Mouse (Mus musculus) embryonic fibroblast, embryonic 13.5 days (primary cell): ENCODE results near the gene H2-Q10. TPM values are rescaled to one million over a fixed set of nuclear protein-coding genes. Genes with fewer than 3 reads are reported as not detected.
"Not testable (repeated sequence)": the region's sequence is repeated elsewhere in the genome, so short reads cannot be mapped to it uniquely, and the experiment has no call there.

ENCODE experiments used
- H3K27ac ChIP-seq: 2 replicates; pipeline ENCODE4 v1.5.1; 2012; ENCODE audit warnings: low read length, control low read depth, inconsistent platforms; ENCODE audit not compliant: insufficient read depth
- H3K4me1 ChIP-seq: 2 replicates; pipeline ENCODE4 v1.6.1; 2011; ENCODE audit warnings: low read length; ENCODE audit not compliant: control insufficient read depth, insufficient read depth
- H3K4me3 ChIP-seq: 2 replicates; pipeline ENCODE4 v1.5.1; 2011; ENCODE audit warnings: mild to moderate bottlenecking, control low read depth, low read length; ENCODE audit not compliant: insufficient read depth
- CTCF ChIP-seq: IDR thresholded peaks from 2 replicates; pipeline ENCODE4 v1.5.1; 2011; ENCODE audit warnings: mild to moderate bottlenecking, control low read depth, low read length, moderate library complexity, borderline replicate concordance; ENCODE audit not compliant: insufficient read depth
- POLR2A ChIP-seq: IDR thresholded peaks from 2 replicates; pipeline ENCODE4 v1.6.1; 2011; ENCODE audit warnings: low read depth, mild to moderate bottlenecking, control low read depth, low read length, moderate library complexity
- polyA plus RNA-seq: library from polyadenylated mRNA; stranded (reverse); fragments of >200 nt; gene quantifications from 2 replicates; pipeline ENCODE4 v1.2.4, GENCODE M21; 2011; ENCODE audit warnings: low read depth; ENCODE audit not compliant: missing spikeins, insufficient read length

The H2-Q10 gene
- polyA plus RNA-seq, 1 experiment: not detected

- 0 out of 2 replicates have a peak within 1 kb of the TSS, but pooled peaks have one; percentile 6 for H3K4me3 ChIP-seq
- H3K4me1 ChIP-seq, H3K27ac ChIP-seq: not testable (repeated sequence)
Measured at GRCm38 (mm10) chr17:35438885-35439284, 31.0 kb upstream of the H2-Q10 start, which contains the start of gene H2-Q7. H2-Q7 (plus strand) TSS chr17:35439155.

DNA sequence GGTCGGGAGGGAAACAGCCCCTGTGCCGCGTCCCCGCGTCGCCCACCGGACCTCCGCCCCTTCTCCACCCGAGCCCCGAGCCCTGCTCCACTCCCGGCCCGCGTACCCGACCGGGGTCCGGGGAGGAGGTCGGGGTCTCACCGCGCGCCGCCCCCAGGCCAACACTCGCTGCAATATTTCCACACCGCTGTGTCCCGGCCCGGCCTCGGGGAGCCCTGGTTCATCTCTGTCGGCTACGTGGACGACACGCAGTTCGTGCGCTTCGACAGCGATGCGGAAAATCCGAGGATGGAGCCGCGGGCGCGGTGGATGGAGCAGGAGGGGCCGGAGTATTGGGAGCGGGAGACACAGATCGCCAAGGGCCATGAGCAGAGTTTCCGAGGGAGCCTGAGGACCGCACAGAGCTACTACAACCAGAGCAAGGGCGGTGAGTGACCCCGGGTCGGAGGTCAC, 30.6 kb upstream of the H2-Q10 start:
- 0 out of 2 replicates have a peak overlapping the region, but pooled peaks have one; percentile 6 for H3K4me3 ChIP-seq
- H3K4me1 ChIP-seq, H3K27ac ChIP-seq: not testable (repeated sequence)

- H3K4me1 ChIP-seq, H3K4me3 ChIP-seq, H3K27ac ChIP-seq: not testable (repeated sequence)
Measured at GRCm38 (mm10) chr17:35439925-35440645, 29.8 kb upstream of the H2-Q10 start.

GRCm38 (mm10) chr17:35442376-35442775, 27.5 kb upstream of the H2-Q10 start:
- not testable (repeated sequence) for H3K4me1 ChIP-seq, H3K27ac ChIP-seq, H3K4me3 ChIP-seq

DNA sequence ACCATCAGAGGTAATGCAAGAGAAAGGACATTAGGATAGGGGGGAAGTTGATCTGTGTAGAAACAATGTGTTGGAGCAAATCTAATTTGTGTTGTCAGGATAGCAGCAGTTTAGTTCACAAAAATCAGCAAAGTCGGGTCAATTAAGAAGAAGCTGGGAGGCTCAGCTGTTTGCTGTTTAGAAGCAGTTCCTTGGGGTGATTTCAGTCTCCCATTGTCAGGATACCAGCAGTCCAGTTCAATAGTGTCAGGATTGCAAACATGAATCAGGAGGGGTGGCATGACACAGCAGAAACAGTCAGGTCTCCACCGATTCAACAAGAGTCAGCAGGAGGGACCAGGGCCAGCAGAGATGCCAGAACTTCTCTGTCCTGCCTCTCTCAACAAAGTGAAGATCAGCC, 25.4 kb upstream of the H2-Q10 start:
- H3K4me1 ChIP-seq, H3K4me3 ChIP-seq, H3K27ac ChIP-seq: not testable (repeated sequence)

- H3K27ac ChIP-seq, H3K4me3 ChIP-seq, H3K4me1 ChIP-seq: not testable (repeated sequence)
Measured at GRCm38 (mm10) chr17:35458247-35458646, 11.6 kb upstream of the H2-Q10 start.

DNA sequence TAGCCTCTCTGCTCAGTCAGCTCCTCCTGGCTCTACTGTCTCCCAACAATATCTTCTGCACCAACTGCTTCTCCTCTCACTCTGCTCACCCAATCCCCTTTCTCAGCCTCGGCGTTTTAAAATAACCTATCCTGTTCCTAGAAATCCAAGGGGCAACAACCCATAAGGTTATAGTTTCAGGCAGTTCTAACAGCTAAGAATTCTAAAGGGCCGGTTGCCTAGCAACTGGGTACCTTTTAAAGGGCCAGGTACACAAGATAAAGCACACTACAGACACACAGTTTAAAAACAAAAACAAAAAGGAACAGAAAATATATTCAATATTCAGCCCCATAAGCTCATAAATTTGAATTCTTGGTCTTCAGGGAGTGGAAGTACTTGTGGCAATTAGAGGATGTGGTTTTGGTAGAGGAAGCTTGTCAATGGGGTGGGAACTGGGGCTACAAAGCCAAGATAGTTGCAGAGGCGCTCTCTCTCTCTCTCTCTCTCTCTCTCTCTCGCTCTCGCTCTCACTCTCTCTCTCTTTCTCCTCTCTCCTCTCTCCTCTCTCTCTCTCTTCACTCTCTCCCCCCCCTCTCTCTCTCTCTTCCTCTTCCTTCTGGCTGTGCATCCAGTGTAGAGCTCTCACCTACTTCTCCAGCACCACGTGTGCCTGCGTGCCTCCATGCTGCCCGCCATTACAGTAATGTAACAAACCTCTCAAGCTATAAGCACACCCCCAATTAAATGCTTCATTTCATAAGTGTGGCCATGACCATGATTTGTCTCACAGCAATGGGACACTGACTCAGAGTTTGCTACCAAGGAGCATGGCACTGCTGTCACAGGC, 9.2 kb upstream of the H2-Q10 start:
- H3K4me3 ChIP-seq, H3K27ac ChIP-seq, H3K4me1 ChIP-seq: not testable (repeated sequence)

GRCm38 (mm10) chr17:35465651-35466050, 4.2 kb upstream of the H2-Q10 start:
- not testable (repeated sequence) for H3K4me1 ChIP-seq, H3K4me3 ChIP-seq, H3K27ac ChIP-seq

DNA sequence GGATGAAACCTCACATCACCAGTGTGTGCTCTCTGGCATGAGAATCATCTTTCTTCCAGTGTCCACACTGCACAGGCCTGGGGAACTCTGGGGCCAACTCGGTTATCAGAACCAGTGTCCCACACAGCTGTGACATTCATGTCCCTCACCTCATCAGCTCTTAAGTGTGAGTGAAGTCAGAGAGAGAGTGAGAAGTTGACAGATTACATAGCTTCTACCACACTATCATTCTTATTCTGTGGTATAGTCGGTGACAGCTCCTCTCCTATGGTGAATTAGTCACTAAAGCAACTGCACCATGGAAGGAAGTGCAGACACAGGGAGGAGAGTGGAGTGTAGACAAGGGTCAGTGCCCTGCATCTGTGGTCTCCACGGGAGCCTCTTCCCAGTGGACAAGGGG, 953 bp upstream of the H2-Q10 start:
- H3K4me1 ChIP-seq, H3K27ac ChIP-seq, H3K4me3 ChIP-seq: not testable (repeated sequence)

- Histone ChIP-seq H3K4me3 (no peak overlapping the region), H3K4me1 (no peaks in the 10 kb centered on the region), H3K27ac (no peak overlapping the region)
- no peak for TF ChIP-seq POLR2A
- TF ChIP-seq CTCF: peak; percentile 77
Measured at GRCm38 (mm10) chr17:35484066-35484465, 14.2 kb downstream of the H2-Q10 start.

DNA sequence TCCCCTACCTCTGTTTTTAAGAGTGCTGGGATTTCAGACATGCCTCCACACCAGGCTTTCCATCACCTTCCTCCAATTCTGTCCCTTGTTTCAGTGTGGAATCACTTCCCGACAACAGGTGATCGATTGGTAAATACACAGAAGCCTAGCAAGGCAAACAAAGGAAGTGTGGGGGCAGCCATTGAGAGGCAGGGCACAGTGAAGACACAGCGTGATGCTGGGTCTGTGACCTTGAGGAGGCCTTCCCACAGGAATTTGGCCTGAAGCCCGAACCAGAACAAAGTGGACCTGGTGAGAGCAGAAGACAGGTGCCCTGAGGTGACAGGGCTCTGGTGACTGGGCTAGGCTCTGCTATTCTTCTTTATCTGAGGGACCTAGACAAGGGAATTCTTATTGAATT, 15.8 kb downstream of the H2-Q10 start:
- no peak overlapping the region for H3K4me3 ChIP-seq
- H3K27ac ChIP-seq: no peak overlapping the region
- no peaks in the 10 kb centered on the region for H3K4me1 ChIP-seq
- no peak for TF ChIP-seq CTCF
- no peak for TF ChIP-seq POLR2A
